26 mouse cellular contexts compared by ENCODE assay signal in genomic region chr11:33670105-33670965, GRCm38 (mm10).
A peak's percentile ranks its signal among the peaks of the same experiment; 100 is the strongest.
DNase-seq lines count a peak whose midpoint lies in the region; ATAC-seq lines count a peak whose summit lies in the region.
"Had no signal": no experiment of that assay in that cellular context is flagged by ENCODE, and none has a peak within 500 bp of the region (broad histone marks: within the 10 kb centered on the region; RNA-seq: fewer than 3 reads in every experiment).

No protein-coding gene starts in this region.

- 48% methylated on average over 10 of the region's 10 CpGs for WGBS in limb, embryonic 13.5 days
- 78% methylated on average over 10 of the region's 10 CpGs for WGBS in limb, embryonic 10.5 days
- 50% methylated on average over 10 of the region's 10 CpGs for WGBS in hindbrain, embryonic 14.5 days
- WGBS in neural tube, embryonic 12.5 days, result 58% methylated on average over 10 of the region's 10 CpGs

- H3K36me3 ChIP-seq in limb, embryonic 13.5 days, result no peaks in the 10 kb centered on the region
- no peaks in the 10 kb centered on the region for H3K36me3 ChIP-seq in limb, embryonic 10.5 days
- no peaks in the 10 kb centered on the region for H3K36me3 ChIP-seq in hindbrain, embryonic 14.5 days (replicated peaks; ENCODE audit: control insufficient read depth, insufficient read depth)
- H3K36me3 ChIP-seq in neural tube, embryonic 12.5 days, result no peaks in the 10 kb centered on the region
- H3K36me3 ChIP-seq: embryonic facial prominence, embryonic 13.5 days; forebrain, embryonic 12.5 days; G1E; heart, embryonic 13.5 days; kidney, embryonic 15.5 days had no signal

- intact Hi-C loops in gastrocnemius, postnatal 14 days (cut with DNase I; ENCODE audit: low total_unique reads), result no loop called here

- H3K4me3 ChIP-seq in limb, embryonic 13.5 days, result no peak overlapping the region
- H3K4me3 ChIP-seq in limb, embryonic 10.5 days, result no peak overlapping the region
- H3K4me3 ChIP-seq in hindbrain, embryonic 14.5 days (replicated peaks; ENCODE audit: low read length), result no peak overlapping the region
- no peak overlapping the region for H3K4me3 ChIP-seq in neural tube, embryonic 12.5 days
- H3K4me3 ChIP-seq: embryonic facial prominence, embryonic 13.5 days; erythroblast, embryonic 14.5 days; forebrain, embryonic 12.5 days; heart, embryonic 13.5 days; kidney, embryonic 15.5 days had no signal

- H3K27me3 ChIP-seq in limb, embryonic 13.5 days, result peaks cover 20% of the 10 kb centered on the region; the same call in 1 of the 2 replicates
- no peaks in the 10 kb centered on the region for H3K27me3 ChIP-seq in limb, embryonic 10.5 days (ENCODE audit: low read depth, poor library complexity, severe bottlenecking)
- no peaks in the 10 kb centered on the region for H3K27me3 ChIP-seq in hindbrain, embryonic 14.5 days (ENCODE audit: control insufficient read depth, insufficient read depth, low read length)
- no peaks in the 10 kb centered on the region for H3K27me3 ChIP-seq in neural tube, embryonic 12.5 days (replicated peaks)
- H3K27me3 ChIP-seq: forebrain, embryonic 12.5 days; heart, embryonic 13.5 days; kidney, embryonic 15.5 days had no signal

- H3K9me3 ChIP-seq in limb, embryonic 13.5 days, result peaks cover 3% of the 10 kb centered on the region
- no peaks in the 10 kb centered on the region for H3K9me3 ChIP-seq in limb, embryonic 10.5 days (replicated peaks)
- H3K9me3 ChIP-seq in hindbrain, embryonic 14.5 days (ENCODE audit: control insufficient read depth, low read length), result no peaks in the 10 kb centered on the region
- H3K9me3 ChIP-seq in neural tube, embryonic 12.5 days, result no peaks in the 10 kb centered on the region
- H3K9me3 ChIP-seq: embryonic facial prominence, embryonic 13.5 days; forebrain, embryonic 12.5 days; G1E; heart, embryonic 13.5 days; kidney, embryonic 15.5 days had no signal

- H3K27ac ChIP-seq in limb, embryonic 13.5 days, result no peak overlapping the region
- H3K27ac ChIP-seq in limb, embryonic 10.5 days, result no peak overlapping the region
- peak overlapping the region; percentile 58 for H3K27ac ChIP-seq in hindbrain, embryonic 14.5 days
- H3K27ac ChIP-seq in neural tube, embryonic 12.5 days, result no peak overlapping the region
- H3K27ac ChIP-seq: embryonic facial prominence, embryonic 13.5 days; forebrain, embryonic 12.5 days; heart, embryonic 13.5 days; kidney, embryonic 15.5 days had no signal

- no peak overlapping the region for H3K4me2 ChIP-seq in limb, embryonic 13.5 days (replicated peaks)
- no peak overlapping the region for H3K4me2 ChIP-seq in hindbrain, embryonic 14.5 days (replicated peaks)
- no peak overlapping the region for H3K4me2 ChIP-seq in neural tube, embryonic 12.5 days (replicated peaks)
- H3K4me2 ChIP-seq: embryonic facial prominence, embryonic 13.5 days; forebrain, embryonic 12.5 days; heart, embryonic 13.5 days; kidney, embryonic 15.5 days had no signal

- 0 out of 2 replicates have a peak, but pooled peaks have one; percentile 15 for ATAC-seq in limb, embryonic 13.5 days (ENCODE audit: low FRiP score, low read depth)
- peak; percentile 74 for ATAC-seq in hindbrain, embryonic 14.5 days (ENCODE audit: low FRiP score)
- ATAC-seq in neural tube, embryonic 12.5 days (ENCODE audit: low FRiP score, low read depth), result peak; percentile 73

- H3K4me1 ChIP-seq in limb, embryonic 13.5 days, result peaks cover 11% of the 10 kb centered on the region
- H3K4me1 ChIP-seq in limb, embryonic 10.5 days, result peaks cover 12% of the 10 kb centered on the region
- H3K4me1 ChIP-seq in hindbrain, embryonic 14.5 days (replicated peaks; ENCODE audit: control insufficient read depth, insufficient read depth, low read length), result peaks cover 23% of the 10 kb centered on the region
- H3K4me1 ChIP-seq in neural tube, embryonic 12.5 days, result peaks cover 24% of the 10 kb centered on the region
- H3K4me1 ChIP-seq: heart, embryonic 13.5 days; kidney, embryonic 15.5 days had no signal

- H3K9ac ChIP-seq in limb, embryonic 13.5 days, result no peak overlapping the region
- no peak overlapping the region for H3K9ac ChIP-seq in hindbrain, embryonic 14.5 days
- H3K9ac ChIP-seq in neural tube, embryonic 12.5 days, result no peak overlapping the region
- H3K9ac ChIP-seq: embryonic facial prominence, embryonic 13.5 days; forebrain, embryonic 12.5 days; heart, embryonic 13.5 days; kidney, embryonic 15.5 days had no signal

- no peak for DNase-seq in limb, embryonic 10.5 days (ENCODE audit: low spot score)
- DNase-seq in MN1 (ENCODE audit: low spot score), result peak; percentile 40
- peak; percentile 50 for DNase-seq in hindbrain, embryonic 14.5 days (ENCODE audit: low spot score)
- DNase-seq in adrenal gland, postnatal 14 days, result no peak
- DNase-seq in left cerebral cortex, adult 18-20 months (ENCODE audit: low spot score in 2 of 2), result no peak
- no peak for DNase-seq in gastrocnemius, postnatal 14 days
- DNase-seq: adrenal gland, adult 8-10 months; B cell, adult 2 months; cerebellum, adult 18-20 months; cerebellum, postnatal 14 days; heart, postnatal 14 days; kidney, adult 11 months; kidney, postnatal 4 days; left cerebral cortex, postnatal 4 days; lung, postnatal 4 days; retina, postnatal 1 day; right cerebral cortex, postnatal 25 days; spleen, adult 18-20 months had no signal

Comparison
In these comparisons a context has a peak if more than half of its experiments do, and no peak if none do; other contexts are left out.
1. ATAC-seq: peak in every context shown above with its lines; median percentile 74 in hindbrain, embryonic 14.5 days; 73 in neural tube, embryonic 12.5 days; 15 in limb, embryonic 13.5 days.
2. DNase-seq: peak in MN1 (single experiment) and hindbrain, embryonic 14.5 days (single experiment); none in limb, embryonic 10.5 days (single experiment), adrenal gland, postnatal 14 days (single experiment), left cerebral cortex, adult 18-20 months (0 of 2) and gastrocnemius, postnatal 14 days (single experiment).